Mouse (Mus musculus): ENCODE measurements at regions not wholly inside any gene's neighbourhood (a gene's known extent, or its start where the extent isn't known, plus 50 kb on each side); places are given as distances from the start of the nearest gene placed in this dataset.

DNA sequence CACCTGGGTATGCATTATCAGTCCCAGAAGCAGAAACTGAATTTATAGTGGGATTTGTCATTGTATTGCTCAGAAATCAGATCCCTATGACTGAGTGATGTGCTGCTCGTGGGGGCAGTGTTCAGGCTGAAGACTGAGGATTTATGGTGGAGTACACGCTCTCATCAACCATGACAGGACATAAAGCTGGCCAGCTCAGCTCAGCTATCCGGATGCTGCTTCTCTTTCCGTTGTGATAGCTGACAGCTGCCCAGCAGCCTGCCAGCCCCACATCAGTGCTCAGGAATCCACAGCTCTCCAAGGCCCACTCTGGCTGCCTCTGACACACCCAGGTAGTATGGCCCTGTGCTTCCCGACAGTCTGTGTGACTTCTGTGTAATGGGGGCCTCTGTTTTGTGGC lies 130.4 kb upstream of the Gadl1 start:
- Histone ChIP-seq H3K36me3 (ENCODE audit: insufficient read depth, low read length) (no peaks in the 10 kb centered on the region), H3K9ac (replicated peaks; ENCODE audit: low read depth) (no peak overlapping the region), H3K4me1 (ENCODE audit: insufficient read depth, low read depth, low read length) (no peaks in the 10 kb centered on the region), H3K4me2 (replicated peaks; ENCODE audit: low read depth, low read length) (no peak overlapping the region), H3K4me3 (ENCODE audit: low read depth, low read length) (no peak overlapping the region), H3K27ac (ENCODE audit: low read length) (no peak overlapping the region), H3K27me3 (replicated peaks; ENCODE audit: insufficient read depth, low read length) (no peaks in the 10 kb centered on the region), H3K9me3 (ENCODE audit: low read length) (no peaks in the 10 kb centered on the region)
- TF ChIP-seq CTCF (IDR thresholded peaks at IDR 0.05) (no peak), EP300 (IDR thresholded peaks at IDR 0.05) (no peak)
- ATAC-seq (no peak), DNase-seq (ENCODE audit: low spot score) (no peak)
- 47% methylated on average over 5 of the region's 5 CpGs for WGBS

DNA sequence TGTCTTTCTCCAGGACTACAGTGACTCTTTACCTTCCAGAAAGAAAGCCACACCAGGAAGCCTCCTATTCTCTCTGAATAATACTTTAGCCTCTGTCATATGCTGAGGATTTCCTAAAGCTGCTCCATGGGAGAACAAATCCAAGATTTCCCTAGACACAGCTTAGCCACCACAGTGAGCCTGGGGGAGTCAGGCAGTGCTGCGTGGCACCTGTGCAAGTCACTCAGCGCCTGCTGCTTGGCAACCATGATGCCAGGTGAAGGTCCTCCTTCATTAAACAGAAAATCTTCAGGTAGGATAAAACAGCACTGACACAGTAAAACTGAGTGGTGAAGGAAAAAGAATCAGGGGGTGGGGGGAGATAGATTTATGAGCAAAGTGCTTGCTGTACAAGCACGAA lies 109.9 kb upstream of the Gadl1 start:
- DNase-seq (ENCODE audit: low spot score): no peak
- H3K4me1 ChIP-seq (ENCODE audit: insufficient read depth, low read depth, low read length): no peaks in the 10 kb centered on the region
- no peaks in the 10 kb centered on the region for H3K36me3 ChIP-seq (ENCODE audit: insufficient read depth, low read length)
- H3K27ac ChIP-seq (ENCODE audit: low read length): no peak overlapping the region
- no peak overlapping the region for H3K4me2 ChIP-seq (replicated peaks; ENCODE audit: low read depth, low read length)
- WGBS: 85% methylated on average over 3 of the region's 3 CpGs
- H3K27me3 ChIP-seq (replicated peaks; ENCODE audit: insufficient read depth, low read length): no peaks in the 10 kb centered on the region
- H3K4me3 ChIP-seq (ENCODE audit: low read depth, low read length): no peak overlapping the region
- TF ChIP-seq EP300 (IDR thresholded peaks at IDR 0.05) (no peak), CTCF (IDR thresholded peaks at IDR 0.05) (no peak)
- ATAC-seq: no peak
- H3K9me3 ChIP-seq (ENCODE audit: low read length): no peaks in the 10 kb centered on the region
- no peak overlapping the region for H3K9ac ChIP-seq (replicated peaks; ENCODE audit: low read depth)

DNA sequence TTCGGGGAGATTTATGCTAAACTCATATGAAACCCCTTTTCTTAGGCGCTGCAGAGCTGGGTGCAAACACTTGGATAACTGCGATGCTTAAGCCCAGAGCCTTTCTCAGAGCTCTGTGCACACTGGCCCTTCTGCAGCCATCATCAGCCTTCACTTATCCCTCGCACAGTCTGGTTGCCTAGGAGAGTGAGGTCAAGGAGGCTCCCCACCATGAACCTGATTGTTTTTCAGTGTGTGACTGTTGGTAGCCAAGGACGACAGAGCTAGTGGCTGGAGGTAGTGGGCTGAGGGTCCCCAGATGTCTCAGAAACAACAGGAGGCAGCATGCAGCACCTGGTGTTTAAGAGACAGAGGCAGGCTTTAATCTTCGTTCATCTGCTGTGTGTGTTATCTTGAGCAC lies 108.6 kb upstream of the Gadl1 start:
- DNase-seq (ENCODE audit: low spot score) (no peak), ATAC-seq (no peak)
- H3K27me3 ChIP-seq (replicated peaks; ENCODE audit: insufficient read depth, low read length): no peaks in the 10 kb centered on the region
- H3K36me3 ChIP-seq (ENCODE audit: insufficient read depth, low read length): no peaks in the 10 kb centered on the region
- no peak overlapping the region for H3K9ac ChIP-seq (replicated peaks; ENCODE audit: low read depth)
- no peak overlapping the region for H3K4me3 ChIP-seq (ENCODE audit: low read depth, low read length)
- H3K27ac ChIP-seq (ENCODE audit: low read length): no peak overlapping the region
- no peak overlapping the region for H3K4me2 ChIP-seq (replicated peaks; ENCODE audit: low read depth, low read length)
- TF ChIP-seq EP300 (IDR thresholded peaks at IDR 0.05): no peak
- no peak for TF ChIP-seq CTCF (IDR thresholded peaks at IDR 0.05)
- WGBS: 39% methylated on average over 6 of the region's 6 CpGs
- H3K4me1 ChIP-seq (ENCODE audit: insufficient read depth, low read depth, low read length): no peaks in the 10 kb centered on the region
- H3K9me3 ChIP-seq (ENCODE audit: low read length): no peaks in the 10 kb centered on the region

DNA sequence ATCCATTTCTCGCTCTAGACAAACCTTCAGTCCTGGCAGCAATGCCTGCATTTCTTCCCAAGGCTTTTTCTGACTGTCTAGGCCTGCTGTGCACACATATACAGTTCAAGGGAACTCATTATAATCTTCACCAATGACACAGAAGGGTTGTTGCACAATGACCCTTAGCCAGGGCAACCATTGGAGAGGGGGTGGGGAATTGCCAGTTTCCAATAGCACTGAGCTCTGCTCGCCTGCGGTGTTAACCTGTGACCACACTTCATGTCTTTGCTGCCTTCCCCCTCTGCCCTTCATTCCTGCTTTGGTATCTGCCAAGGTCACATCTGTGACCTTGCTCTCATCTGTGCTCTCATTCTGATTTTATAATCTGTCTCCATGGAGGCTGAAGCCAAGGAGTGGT lies 106.2 kb upstream of the Gadl1 start:
- Histone ChIP-seq H3K9me3 (ENCODE audit: low read length) (no peaks in the 10 kb centered on the region), H3K27me3 (replicated peaks; ENCODE audit: insufficient read depth, low read length) (no peaks in the 10 kb centered on the region), H3K27ac (ENCODE audit: low read length) (no peak overlapping the region), H3K4me1 (ENCODE audit: insufficient read depth, low read depth, low read length) (no peaks in the 10 kb centered on the region), H3K36me3 (ENCODE audit: insufficient read depth, low read length) (no peaks in the 10 kb centered on the region), H3K4me2 (replicated peaks; ENCODE audit: low read depth, low read length) (no peak overlapping the region), H3K9ac (replicated peaks; ENCODE audit: low read depth) (no peak overlapping the region), H3K4me3 (ENCODE audit: low read depth, low read length) (no peak overlapping the region)
- 83% methylated on average over 3 of the region's 3 CpGs for WGBS
- TF ChIP-seq EP300 (IDR thresholded peaks at IDR 0.05): no peak
- TF ChIP-seq CTCF (IDR thresholded peaks at IDR 0.05): no peak
- ATAC-seq: no peak
- DNase-seq (ENCODE audit: low spot score): no peak

DNA sequence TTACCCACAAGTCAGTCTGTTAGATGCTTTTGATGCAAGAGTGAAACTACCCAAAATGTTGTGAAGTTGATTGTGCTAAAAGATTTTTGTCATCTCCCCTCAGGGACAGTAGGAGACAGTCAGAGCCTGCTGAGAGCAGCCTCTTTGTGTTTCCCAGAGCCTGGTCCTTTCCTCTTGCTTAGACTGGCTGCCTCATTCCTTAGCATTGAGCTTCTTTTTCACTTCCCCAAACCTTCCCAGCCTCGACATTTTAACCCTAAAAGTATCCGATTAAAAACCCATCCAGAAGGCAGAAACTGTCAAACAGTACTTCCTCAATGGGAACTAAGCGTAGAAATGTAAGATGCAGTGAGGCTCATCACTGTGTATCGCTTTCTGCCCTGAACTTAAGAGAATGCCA lies 104.0 kb upstream of the Gadl1 start:
- ATAC-seq (no peak), DNase-seq (ENCODE audit: low spot score) (no peak)
- H3K4me2 ChIP-seq (replicated peaks; ENCODE audit: low read depth, low read length): no peak overlapping the region
- 56% methylated on average over 4 of the region's 4 CpGs for WGBS
- no peaks in the 10 kb centered on the region for H3K9me3 ChIP-seq (ENCODE audit: low read length)
- H3K4me3 ChIP-seq (ENCODE audit: low read depth, low read length): no peak overlapping the region
- no peaks in the 10 kb centered on the region for H3K27me3 ChIP-seq (replicated peaks; ENCODE audit: insufficient read depth, low read length)
- no peaks in the 10 kb centered on the region for H3K36me3 ChIP-seq (ENCODE audit: insufficient read depth, low read length)
- H3K4me1 ChIP-seq (ENCODE audit: insufficient read depth, low read depth, low read length): no peaks in the 10 kb centered on the region
- no peak overlapping the region for H3K9ac ChIP-seq (replicated peaks; ENCODE audit: low read depth)
- H3K27ac ChIP-seq (ENCODE audit: low read length): no peak overlapping the region
- TF ChIP-seq EP300 (IDR thresholded peaks at IDR 0.05): no peak
- no peak for TF ChIP-seq CTCF (IDR thresholded peaks at IDR 0.05)

DNA sequence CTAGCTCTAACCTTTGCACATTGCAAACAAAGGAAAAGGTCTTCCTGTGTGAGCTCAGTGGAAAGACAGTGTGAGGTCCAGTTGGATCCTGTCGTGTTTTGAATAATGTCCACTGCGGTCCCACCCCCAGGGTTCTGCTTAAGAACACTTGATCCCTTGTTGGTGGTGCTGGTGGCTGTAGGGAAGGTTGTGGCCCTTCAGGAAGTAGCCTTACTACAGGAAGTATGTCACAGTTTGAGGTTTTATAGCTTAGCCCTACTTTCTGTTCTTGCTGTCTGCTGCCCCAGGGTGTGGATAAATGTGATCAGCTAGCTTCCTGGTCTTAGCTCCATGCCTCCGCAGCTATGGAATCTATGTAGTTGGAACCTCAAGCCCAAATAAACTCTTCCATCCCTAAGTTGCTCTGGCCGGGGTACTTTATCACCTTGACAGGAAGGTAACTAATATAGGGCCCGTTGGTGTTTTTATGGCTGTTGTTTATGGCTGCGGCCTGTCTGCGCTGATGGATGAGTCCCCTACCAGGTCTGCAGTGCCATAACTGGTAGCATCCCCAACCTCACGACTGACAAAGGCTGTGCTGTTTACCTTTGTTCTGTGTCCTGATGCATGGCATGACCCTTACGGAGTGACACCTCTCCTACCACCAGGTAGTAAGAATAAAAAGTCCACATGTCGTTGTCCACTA lies 103.1 kb upstream of the Gadl1 start:
- Histone ChIP-seq H3K4me3 (ENCODE audit: low read depth, low read length) (no peak overlapping the region), H3K9me3 (ENCODE audit: low read length) (no peaks in the 10 kb centered on the region), H3K27ac (ENCODE audit: low read length) (no peak overlapping the region), H3K4me1 (ENCODE audit: insufficient read depth, low read depth, low read length) (no peaks in the 10 kb centered on the region), H3K27me3 (replicated peaks; ENCODE audit: insufficient read depth, low read length) (no peaks in the 10 kb centered on the region), H3K4me2 (replicated peaks; ENCODE audit: low read depth, low read length) (no peak overlapping the region), H3K36me3 (ENCODE audit: insufficient read depth, low read length) (no peaks in the 10 kb centered on the region), H3K9ac (replicated peaks; ENCODE audit: low read depth) (no peak overlapping the region)
- WGBS: 51% methylated on average over 10 of the region's 10 CpGs
- ATAC-seq (no peak), DNase-seq (ENCODE audit: low spot score) (no peak)
- TF ChIP-seq CTCF (IDR thresholded peaks at IDR 0.05) (no peak), EP300 (IDR thresholded peaks at IDR 0.05) (no peak)

DNA sequence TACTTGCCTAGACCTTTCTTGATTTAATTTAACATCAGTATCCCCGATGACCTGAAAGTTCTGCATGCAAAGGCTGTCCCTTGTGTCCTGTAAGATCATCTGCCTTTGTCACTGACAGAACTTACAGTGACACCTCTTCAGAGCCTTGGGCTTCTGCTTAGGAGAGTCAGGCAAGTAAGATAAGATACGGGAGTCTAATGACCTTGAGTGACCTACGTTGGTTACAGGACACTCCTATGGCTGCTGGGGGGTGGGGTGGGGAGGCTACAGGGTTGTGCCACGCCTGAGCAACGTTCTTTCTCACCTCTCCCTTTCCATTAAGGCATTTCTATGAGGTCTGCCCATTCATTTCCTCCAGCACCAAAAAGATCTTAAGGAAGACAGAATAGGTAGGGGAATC lies 69.1 kb upstream of the Gadl1 start:
- ATAC-seq (no peak), DNase-seq (ENCODE audit: low spot score) (no peak)
- Histone ChIP-seq H3K4me3 (ENCODE audit: low read depth, low read length) (no peak overlapping the region), H3K4me2 (replicated peaks; ENCODE audit: low read depth, low read length) (no peak overlapping the region), H3K9ac (replicated peaks; ENCODE audit: low read depth) (no peak overlapping the region), H3K27me3 (replicated peaks; ENCODE audit: insufficient read depth, low read length) (no peaks in the 10 kb centered on the region), H3K27ac (ENCODE audit: low read length) (no peak overlapping the region), H3K9me3 (ENCODE audit: low read length) (no peaks in the 10 kb centered on the region), H3K4me1 (ENCODE audit: insufficient read depth, low read depth, low read length) (no peaks in the 10 kb centered on the region), H3K36me3 (ENCODE audit: insufficient read depth, low read length) (no peaks in the 10 kb centered on the region)
- TF ChIP-seq EP300 (IDR thresholded peaks at IDR 0.05) (no peak), CTCF (IDR thresholded peaks at IDR 0.05) (no peak)
- 45% methylated on average over 5 of the region's 5 CpGs for WGBS

All from lung, postnatal 0 days (tissue).